Mouse (Mus musculus): Measurements from ENCODE around the gene Tex2.

- no peak for TF ChIP-seq POLR2A (IDR thresholded peaks at IDR 0.05; ENCODE audit: borderline replicate concordance, low read depth, low read length)
- no peak for TF ChIP-seq CTCF (IDR thresholded peaks at IDR 0.05; ENCODE audit: low read depth, low read length)
These were observed 90.7 kb downstream of the Tex2 start for GRCm38 (mm10) chr11:106522538-106522937.
